Mouse (Mus musculus) liver, embryonic 14.5 days (tissue): Measurements from ENCODE around the gene Saa3.

Source experiments
- CTCF ChIP-seq: IDR thresholded peaks from 2 replicates; pipeline ENCODE4 v1.5.1; 2016; ENCODE audit warnings: antibody characterized with exemption, low read depth, control low read depth
- EP300 ChIP-seq: IDR thresholded peaks from 2 replicates; pipeline ENCODE4 v1.6.1; 2016; ENCODE audit warnings: antibody characterized with exemption, low read depth

- TF ChIP-seq CTCF (no peak), EP300 (no peak)
Measured at GRCm38 (mm10) chr7:46723849-46724248, 8.3 kb upstream of the Saa3 start.
